Mouse (Mus musculus) midbrain, embryonic 14.5 days (tissue): ENCODE measurements around the gene Mob3b. TPM values are rescaled to one million over a fixed set of nuclear protein-coding genes. Genes with fewer than 3 reads are reported as not detected.
A peak's percentile ranks its signal among the peaks of the same experiment; 100 is the strongest.

Experiments used
- ATAC-seq: fragments of 200-750 bp; cut with Nextera tagmentation; 2 replicates; pipeline ENCODE4 v1.8.0; 2017; ENCODE audit warnings: moderate number of reproducible peaks, moderate library complexity; ENCODE audit not compliant: low FRiP score, low TSS enrichment
- DNase-seq: peaks from one replicate; pipeline ENCODE4 v3.0.0-alpha.2; 2015
- H3K27ac ChIP-seq: fragments of 300-500 bp; sonication (generic); replicated peaks from 2 replicates; pipeline ENCODE4 v1.5.1; 2014; ENCODE audit warnings: mild to moderate bottlenecking, low read depth, low read length, moderate library complexity
- H3K27me3 ChIP-seq: fragments of 300-500 bp; sonication (generic); 2 replicates; pipeline ENCODE4 v1.6.1; 2014; ENCODE audit warnings: low read length, control low read depth, mixed read lengths; ENCODE audit not compliant: control insufficient read depth, insufficient read depth
- H3K36me3 ChIP-seq: fragments of 300-500 bp; sonication (generic); 2 replicates; pipeline ENCODE4 v1.6.1; 2014; ENCODE audit warnings: low read length, control low read depth; ENCODE audit not compliant: control insufficient read depth, insufficient read depth
- H3K4me1 ChIP-seq: fragments of 300-500 bp; sonication (generic); 2 replicates; pipeline ENCODE4 v1.6.1; 2014; ENCODE audit warnings: mild to moderate bottlenecking, antibody characterized with exemption, low read length, control low read depth; ENCODE audit not compliant: control insufficient read depth, insufficient read depth
- H3K4me2 ChIP-seq: fragments of 300-500 bp; sonication (generic); 2 replicates; pipeline ENCODE4 v1.6.1; 2014; ENCODE audit warnings: mild to moderate bottlenecking, low read length, moderate library complexity
- H3K4me3 ChIP-seq: fragments of 300-500 bp; sonication (generic); replicated peaks from 2 replicates; pipeline ENCODE4 v1.5.1; 2014; ENCODE audit warnings: low read depth, low read length
- H3K9ac ChIP-seq: fragments of 300-500 bp; sonication (generic); replicated peaks from 2 replicates; pipeline ENCODE4 v1.6.1; 2014; ENCODE audit warnings: mild to moderate bottlenecking, low read length, moderate library complexity
- H3K9me3 ChIP-seq: fragments of 300-500 bp; sonication (generic); 2 replicates; pipeline ENCODE4 v1.6.1; 2016; ENCODE audit warnings: low read length, control low read depth, mixed read lengths; ENCODE audit not compliant: control insufficient read depth
- WGBS: fragments of 180-500 bp; shearing (Covaris S2); extraction: QIAGEN DNeasy Blood & Tissue Kit; methylation state at CpG from one replicate; pipeline ENCODE4 v1.1.7; 2014; 5-methylcytosine and 5-hydroxymethylcytosine counted together
- polyA plus RNA-seq: library from polyadenylated mRNA; unstranded; fragments of >200 nt; fragmentation: Nextera tagmentation; extraction: Ambion mirVana; gene quantifications from 2 replicates; pipeline ENCODE4 v1.2.1, GENCODE M21; 2014

Gene Mob3b
- polyA plus RNA-seq, 1 experiment from 2014 or later = 5.5 TPM

DNA sequence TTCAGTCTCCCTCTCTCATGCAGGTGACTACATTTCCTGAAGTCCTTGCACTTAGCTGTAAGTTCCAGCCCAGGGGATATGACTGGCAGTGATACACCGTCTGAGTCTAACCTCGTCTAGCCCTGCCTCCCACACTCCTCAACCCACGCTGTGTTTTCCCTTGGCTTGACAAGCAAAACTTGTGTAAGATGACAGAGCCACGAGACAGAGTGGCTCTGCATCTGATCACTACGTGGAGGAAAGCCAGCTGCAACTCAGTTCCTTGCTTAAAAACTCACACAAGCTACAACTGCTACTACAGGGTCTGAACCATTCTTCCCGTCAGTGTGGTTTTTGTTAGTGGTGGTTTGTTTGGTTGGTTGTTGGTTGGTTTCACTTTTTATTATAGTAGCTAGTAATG is 17.0 kb downstream of the Mob3b start:
- no peaks in the 10 kb centered on the region for H3K27me3 ChIP-seq
- ATAC-seq = no peak
- H3K4me2 ChIP-seq = no peak overlapping the region
- H3K4me3 ChIP-seq = no peak overlapping the region
- H3K9ac ChIP-seq = no peak overlapping the region
- no peaks in the 10 kb centered on the region for H3K36me3 ChIP-seq
- no peak for DNase-seq
- H3K4me1 ChIP-seq = no peaks in the 10 kb centered on the region
- WGBS = 89% methylated on average over 6 of the region's 6 CpGs
- no peaks in the 10 kb centered on the region for H3K9me3 ChIP-seq
- H3K27ac ChIP-seq = no peak overlapping the region

DNA sequence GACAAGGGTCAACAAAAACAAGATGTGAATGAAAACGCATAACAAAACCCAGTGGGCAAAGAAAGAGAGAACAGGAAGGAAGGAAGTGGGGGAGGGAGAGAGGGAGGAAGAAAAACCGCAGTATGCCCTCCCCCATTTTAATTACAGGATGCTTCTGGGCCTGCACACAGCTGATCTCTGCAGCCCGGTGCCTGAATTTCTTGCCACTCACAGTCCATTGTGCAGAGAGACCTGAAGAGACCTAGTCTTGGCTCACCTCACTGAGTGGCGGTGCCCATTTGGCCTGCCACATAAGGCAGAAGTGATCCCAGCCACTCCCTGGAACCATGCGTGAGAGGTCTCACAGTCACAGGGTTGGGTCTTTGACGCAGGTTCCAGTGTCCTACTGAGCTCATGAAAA is 19.2 kb downstream of the Mob3b start:
- ATAC-seq (no peak), DNase-seq (no peak)
- no peak overlapping the region for H3K9ac ChIP-seq
- no peak overlapping the region for H3K4me2 ChIP-seq
- no peaks in the 10 kb centered on the region for H3K27me3 ChIP-seq
- H3K4me1 ChIP-seq = no peaks in the 10 kb centered on the region
- no peak overlapping the region for H3K27ac ChIP-seq
- no peaks in the 10 kb centered on the region for H3K9me3 ChIP-seq
- no peaks in the 10 kb centered on the region for H3K36me3 ChIP-seq
- no peak overlapping the region for H3K4me3 ChIP-seq
- WGBS = 59% methylated on average over 6 of the region's 6 CpGs

DNA sequence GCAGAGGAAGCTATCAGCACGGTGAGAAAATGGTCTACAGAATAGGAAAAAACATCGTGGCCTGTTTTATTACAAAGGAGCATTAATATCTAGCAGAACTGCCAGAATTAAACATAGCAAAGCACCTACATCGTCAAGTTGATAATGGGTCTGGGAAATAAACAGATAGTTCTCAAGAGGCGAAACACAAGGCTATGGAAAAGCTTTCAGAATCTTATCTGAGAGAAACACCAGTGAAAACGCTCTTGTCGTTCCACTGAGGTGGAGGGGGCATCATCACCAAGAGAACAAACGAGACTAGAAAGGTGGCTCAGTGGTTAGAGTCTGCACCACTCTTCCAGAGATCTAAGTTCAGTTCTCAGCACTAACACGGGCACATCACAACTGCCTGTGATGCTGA is 20.3 kb downstream of the Mob3b start:
- no peak overlapping the region for H3K9ac ChIP-seq
- H3K27ac ChIP-seq = no peak overlapping the region
- H3K4me1 ChIP-seq = no peaks in the 10 kb centered on the region
- DNase-seq (no peak), ATAC-seq (no peak)
- no peak overlapping the region for H3K4me2 ChIP-seq
- no peak overlapping the region for H3K4me3 ChIP-seq
- no peaks in the 10 kb centered on the region for H3K9me3 ChIP-seq
- H3K27me3 ChIP-seq = no peaks in the 10 kb centered on the region
- H3K36me3 ChIP-seq = no peaks in the 10 kb centered on the region
- 90% methylated on average over 8 of the region's 8 CpGs for WGBS

DNA sequence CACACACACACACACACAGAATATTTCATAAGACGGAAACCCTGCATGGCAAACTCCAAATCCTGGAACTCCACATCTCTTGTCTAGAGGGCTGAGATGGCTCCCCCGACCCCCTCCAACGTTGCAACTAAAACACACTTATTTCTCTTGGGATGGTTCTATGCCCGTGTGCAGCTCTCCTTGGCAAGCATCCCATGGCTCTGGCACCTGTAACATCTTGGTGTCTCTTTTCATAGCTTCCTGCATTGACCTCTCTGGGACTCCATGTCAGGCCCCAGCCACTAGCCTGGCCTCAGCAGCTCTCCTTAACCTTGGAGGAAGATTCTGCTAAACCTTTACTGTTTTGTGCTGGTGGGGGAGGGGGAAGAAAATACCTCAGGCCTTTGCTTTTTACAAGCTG is 21.5 kb downstream of the Mob3b start:
- no peaks in the 10 kb centered on the region for H3K36me3 ChIP-seq
- no peaks in the 10 kb centered on the region for H3K27me3 ChIP-seq
- no peak overlapping the region for H3K4me2 ChIP-seq
- DNase-seq = no peak
- H3K4me1 ChIP-seq = no peaks in the 10 kb centered on the region
- no peak overlapping the region for H3K4me3 ChIP-seq
- H3K9me3 ChIP-seq = no peaks in the 10 kb centered on the region
- WGBS = 79% methylated on average over 4 of the region's 4 CpGs
- no peak overlapping the region for H3K9ac ChIP-seq
- H3K27ac ChIP-seq = no peak overlapping the region
- no peak for ATAC-seq

DNA sequence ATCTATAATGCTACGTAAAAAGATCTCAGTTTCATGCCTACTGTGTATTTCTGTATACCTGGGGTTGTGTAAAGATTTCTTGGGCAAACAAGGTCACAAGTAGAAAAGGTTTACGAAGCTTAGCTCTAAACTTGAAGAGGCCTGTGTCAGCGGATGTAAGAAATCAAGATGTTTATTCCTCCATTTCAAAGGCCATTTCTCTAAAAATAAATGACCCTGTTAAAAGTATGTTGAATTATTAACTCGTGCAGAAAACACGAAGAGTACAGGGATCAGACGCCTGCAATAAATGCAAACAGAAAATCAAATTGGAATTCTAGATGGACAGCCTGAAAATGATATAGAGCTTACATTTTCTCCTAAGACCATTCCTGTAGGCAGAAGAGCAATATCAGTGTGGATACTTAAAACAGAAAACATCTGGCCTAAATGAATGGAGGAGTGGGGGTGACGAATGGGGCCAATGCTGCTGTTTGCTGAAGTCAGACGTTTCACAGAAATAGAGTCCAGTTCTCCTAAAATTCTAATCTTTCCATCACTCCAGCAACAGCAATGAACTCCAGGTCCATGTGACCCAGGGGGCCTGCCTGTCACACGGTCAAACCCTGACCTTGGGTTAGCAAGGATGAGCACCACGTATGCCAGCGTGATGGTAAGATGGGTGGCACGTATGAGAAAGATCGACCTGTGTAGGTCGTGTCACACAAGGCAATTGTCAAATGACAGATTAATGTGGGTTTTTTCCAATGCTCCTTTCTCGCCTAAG is 22.3 kb downstream of the Mob3b start:
- DNase-seq = no peak
- H3K9me3 ChIP-seq = no peaks in the 10 kb centered on the region
- no peaks in the 10 kb centered on the region for H3K4me1 ChIP-seq
- H3K27me3 ChIP-seq = no peaks in the 10 kb centered on the region
- no peak overlapping the region for H3K4me3 ChIP-seq
- no peaks in the 10 kb centered on the region for H3K36me3 ChIP-seq
- ATAC-seq = no peak
- H3K9ac ChIP-seq = no peak overlapping the region
- no peak overlapping the region for H3K27ac ChIP-seq
- H3K4me2 ChIP-seq = no peak overlapping the region
- WGBS = 93% methylated on average over 15 of the region's 15 CpGs

DNA sequence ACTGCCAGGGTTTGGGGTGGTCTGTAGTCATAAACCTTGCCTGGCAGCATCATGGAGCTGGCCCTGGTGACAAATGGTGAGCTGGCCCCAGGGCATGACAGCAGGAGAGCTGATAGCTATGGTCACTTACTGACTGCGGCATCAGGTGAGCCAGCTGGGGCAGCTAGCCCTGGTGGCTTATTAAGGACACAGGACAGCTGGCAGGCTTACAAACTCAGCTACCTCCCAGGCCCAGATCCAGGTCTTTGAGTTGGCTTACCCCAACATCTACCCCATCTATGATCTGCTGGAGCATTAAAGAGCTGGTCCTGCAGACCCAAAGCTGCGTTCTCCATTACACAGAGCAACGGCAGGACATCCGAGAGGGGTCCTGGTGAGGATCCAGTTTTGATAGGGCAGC is 23.9 kb downstream of the Mob3b start:
- ATAC-seq = no peak
- H3K27ac ChIP-seq = no peak overlapping the region

DNA sequence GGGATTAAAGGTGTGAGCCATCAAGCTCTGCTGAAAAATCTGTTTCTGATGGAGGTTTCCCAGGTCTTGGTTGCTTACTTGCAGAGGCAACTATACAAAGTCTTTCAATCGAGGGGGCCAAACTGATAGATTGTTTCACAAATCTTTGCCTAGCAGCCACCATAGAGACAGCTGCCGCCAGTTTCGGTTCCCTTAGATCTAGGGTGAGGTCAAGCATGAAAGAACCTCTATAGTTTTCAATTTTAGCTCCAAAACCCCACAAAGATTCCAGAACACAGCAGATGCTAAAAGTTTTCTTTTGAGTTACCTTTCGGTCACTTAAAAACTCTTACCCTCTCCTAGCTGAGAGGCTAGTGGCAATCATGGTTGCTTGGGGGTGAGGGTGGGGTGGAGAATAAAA is 25.7 kb downstream of the Mob3b start:
- no peak overlapping the region for H3K27ac ChIP-seq
- WGBS = 74% methylated on average over 4 of the region's 4 CpGs
- no peak overlapping the region for H3K4me3 ChIP-seq
- H3K9me3 ChIP-seq = no peaks in the 10 kb centered on the region
- H3K4me2 ChIP-seq = no peak overlapping the region
- no peaks in the 10 kb centered on the region for H3K27me3 ChIP-seq
- peaks cover 4% of the 10 kb centered on the region; the same call in 1 of the 2 replicates for H3K4me1 ChIP-seq
- no peaks in the 10 kb centered on the region for H3K36me3 ChIP-seq
- ATAC-seq = no peak
- no peak for DNase-seq
- no peak overlapping the region for H3K9ac ChIP-seq

More for the DNA sequence above, 23.9 kb downstream of the Mob3b start:
- Histone ChIP-seq H3K4me3 (no peak overlapping the region), H3K9ac (no peak overlapping the region), H3K9me3 (no peaks in the 10 kb centered on the region), H3K27me3 (no peaks in the 10 kb centered on the region), H3K36me3 (no peaks in the 10 kb centered on the region), H3K4me2 (no peak overlapping the region), H3K4me1 (no peaks in the 10 kb centered on the region)
- WGBS = 98% methylated on average over 4 of the region's 4 CpGs
- DNase-seq = no peak

DNA sequence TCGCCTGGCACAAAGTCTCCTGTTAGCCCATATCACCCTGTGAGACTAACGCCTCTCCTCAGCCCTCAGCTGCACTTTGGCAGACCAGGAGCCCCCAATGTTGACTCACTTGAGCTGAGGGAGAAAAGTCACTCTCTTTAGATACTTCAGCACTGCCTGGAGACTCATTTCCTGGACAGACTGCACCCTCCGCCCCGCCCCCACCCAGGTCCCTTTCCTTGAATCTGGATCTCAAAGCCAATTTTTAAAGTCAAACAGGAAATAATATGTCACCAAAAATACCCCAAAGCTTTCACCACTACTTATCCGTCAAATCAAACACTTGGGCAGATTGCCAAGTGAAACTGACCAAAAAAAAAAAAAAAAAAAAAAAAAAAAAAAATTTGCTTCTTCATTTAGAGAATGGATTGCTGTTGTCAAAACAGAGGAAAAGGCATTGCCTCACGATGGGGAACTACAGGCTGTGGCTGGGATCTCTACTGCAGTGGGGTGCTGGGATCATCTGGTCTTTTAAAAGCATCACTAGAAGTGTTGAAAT is 26.8 kb downstream of the Mob3b start:
- peak; percentile 13 for DNase-seq
- H3K4me1 ChIP-seq = peaks cover 10% of the 10 kb centered on the region
- H3K4me2 ChIP-seq = no peak overlapping the region
- ATAC-seq = no peak
- 78% methylated on average over 6 of the region's 6 CpGs for WGBS
- no peak overlapping the region for H3K9ac ChIP-seq
- H3K27ac ChIP-seq = no peak overlapping the region
- H3K4me3 ChIP-seq = no peak overlapping the region
- H3K36me3 ChIP-seq = no peaks in the 10 kb centered on the region
- no peaks in the 10 kb centered on the region for H3K27me3 ChIP-seq
- no peaks in the 10 kb centered on the region for H3K9me3 ChIP-seq

DNA sequence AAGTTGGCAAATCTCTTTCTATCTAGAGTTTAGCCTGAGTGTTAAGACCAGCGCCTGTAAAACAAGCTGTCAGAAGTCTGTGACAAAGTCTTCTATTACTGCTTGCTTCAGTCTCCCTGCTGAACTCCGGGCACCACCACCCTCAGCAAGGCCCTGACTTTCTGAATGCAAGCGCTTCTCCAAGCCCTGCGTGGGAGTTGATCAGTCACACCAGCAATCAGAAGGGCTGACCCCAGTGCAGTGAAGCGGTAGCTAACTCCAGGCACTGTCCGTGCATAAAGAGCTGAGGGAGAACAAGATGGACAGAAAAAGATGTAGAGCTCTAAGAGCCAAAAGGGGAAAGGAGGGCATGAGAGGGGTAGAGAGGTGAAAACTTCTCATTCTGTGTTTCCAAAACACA is 29.5 kb downstream of the Mob3b start:
- Histone ChIP-seq H3K9ac (no peak overlapping the region), H3K36me3 (no peaks in the 10 kb centered on the region), H3K4me1 (peaks cover 27% of the 10 kb centered on the region), H3K4me3 (no peak overlapping the region), H3K4me2 (no peak overlapping the region), H3K27ac (no peak overlapping the region), H3K9me3 (no peaks in the 10 kb centered on the region), H3K27me3 (no peaks in the 10 kb centered on the region)
- 34% methylated on average over 6 of the region's 6 CpGs for WGBS
- DNase-seq = no peak
- no peak for ATAC-seq
